Mouse (Mus musculus) cerebellum, adult 2 months (tissue): Measurements from ENCODE around the gene Cwc25.

Experiments
- CTCF ChIP-seq: fragments of 200-500 bp; IDR thresholded peaks from 2 replicates; pipeline ENCODE4 v1.5.1; 2011; ENCODE audit warnings: low read depth, mild to moderate bottlenecking, control low read depth, low read length, moderate library complexity, borderline replicate concordance; ENCODE audit not compliant: insufficient read depth
- POLR2A ChIP-seq: fragments of 200-500 bp; IDR thresholded peaks from 2 replicates; pipeline ENCODE4 v1.6.1; 2011; ENCODE audit warnings: low read length, control low read depth, borderline replicate concordance; ENCODE audit not compliant: insufficient read depth

DNA sequence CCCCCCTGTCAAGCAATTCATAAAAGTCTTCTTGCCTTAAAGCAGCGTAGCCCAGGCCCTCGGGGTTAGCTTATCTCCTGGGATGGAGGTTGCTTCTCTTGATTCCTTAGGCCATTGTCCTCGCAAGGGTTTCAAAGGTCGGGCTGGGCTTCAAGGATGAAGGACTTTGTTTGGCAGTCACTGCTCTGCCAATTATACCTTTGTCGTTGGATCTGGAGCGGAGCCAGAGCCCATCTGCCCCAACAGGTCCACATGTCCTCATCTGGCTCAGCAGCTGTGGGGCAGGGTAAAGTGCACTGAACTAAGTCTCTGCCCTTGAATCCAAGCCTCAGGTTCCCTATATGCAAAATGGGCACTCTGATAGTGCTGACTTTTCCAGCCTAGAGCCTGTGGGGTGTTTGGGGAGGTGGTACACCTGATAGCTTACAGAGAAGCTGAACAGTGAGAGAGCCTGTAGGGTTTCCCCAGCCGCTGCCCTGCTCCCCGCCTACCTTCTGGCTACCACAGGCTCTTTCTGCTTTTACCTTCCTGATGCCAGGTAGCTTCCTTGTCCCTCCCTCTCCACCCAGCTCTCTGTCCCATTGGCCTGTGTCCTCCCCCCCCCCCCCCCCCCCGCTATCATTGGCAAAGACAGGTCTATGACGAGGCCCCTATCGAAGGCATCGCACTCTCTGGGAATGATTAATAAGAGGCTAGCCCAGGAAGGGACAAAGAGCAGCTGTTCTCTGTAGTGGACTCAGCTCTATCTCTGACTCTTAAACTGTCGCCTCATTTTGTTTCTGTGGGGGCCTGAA is 45.4 kb upstream of the Cwc25 start:
- no peak for TF ChIP-seq POLR2A
- TF ChIP-seq CTCF, result no peak
